Mouse (Mus musculus) embryonic facial prominence, embryonic 10.5 days (tissue): ENCODE data around the gene Coro2a. TPM values are rescaled to one million over a fixed set of nuclear protein-coding genes. Genes with fewer than 3 reads are reported as not detected.

ENCODE experiments used
- DNase-seq: peaks from one replicate; pipeline ENCODE4 v3.0.0-alpha.2; 2017; ENCODE audit warnings: low spot score
- H3K27ac ChIP-seq: fragments of 300-500 bp; sonication (generic); replicated peaks from 2 replicates; pipeline ENCODE4 v1.5.1; 2016; ENCODE audit warnings: mild to moderate bottlenecking
- H3K27me3 ChIP-seq: fragments of 300-500 bp; sonication (generic); replicated peaks from 2 replicates; pipeline ENCODE4 v1.6.1; 2016; ENCODE audit warnings: low read depth, mild to moderate bottlenecking; ENCODE audit not compliant: poor library complexity, severe bottlenecking
- H3K36me3 ChIP-seq: fragments of 300-500 bp; sonication (generic); replicated peaks from 2 replicates; pipeline ENCODE4 v1.6.1; 2016; ENCODE audit warnings: mild to moderate bottlenecking, moderate library complexity
- H3K4me1 ChIP-seq: fragments of 300-500 bp; sonication (generic); 2 replicates; pipeline ENCODE4 v1.6.1; 2016
- H3K4me3 ChIP-seq: fragments of 300-500 bp; sonication (generic); 2 replicates; pipeline ENCODE4 v1.5.1; 2016; ENCODE audit warnings: mild to moderate bottlenecking, moderate library complexity
- H3K9me3 ChIP-seq: fragments of 300-500 bp; sonication (generic); 2 replicates; pipeline ENCODE4 v1.6.1; 2016; ENCODE audit warnings: mild to moderate bottlenecking
- WGBS: fragments of 180-500 bp; shearing (Covaris S2); methylation state at CpG from one replicate; pipeline ENCODE4 v1.1.7; 2016; 5-methylcytosine and 5-hydroxymethylcytosine counted together
- polyA plus RNA-seq: library from polyadenylated mRNA; unstranded; fragments of >200 nt; fragmentation: Nextera tagmentation; extraction: Ambion mirVana; gene quantifications from 2 replicates; pipeline ENCODE4 v1.2.1, GENCODE M21; 2016

Gene Coro2a
- polyA plus RNA-seq, 1 experiment from 2014 or later, result 8.5 TPM

GRCm38 (mm10) chr4:46562841-46563240, 39.2 kb downstream of the Coro2a start:
- WGBS, result 96% methylated on average over 14 of the region's 14 CpGs
- H3K27ac ChIP-seq, result no peak overlapping the region
- H3K4me1 ChIP-seq, result peaks cover 4% of the 10 kb centered on the region
- H3K36me3 ChIP-seq, result no peaks in the 10 kb centered on the region
- DNase-seq, result no peak
- no peak overlapping the region for H3K4me3 ChIP-seq
- H3K27me3 ChIP-seq, result no peaks in the 10 kb centered on the region
- H3K9me3 ChIP-seq, result no peaks in the 10 kb centered on the region

GRCm38 (mm10) chr4:46562037-46562436, 40.0 kb downstream of the Coro2a start:
- H3K4me3 ChIP-seq, result no peak overlapping the region
- no peaks in the 10 kb centered on the region for H3K36me3 ChIP-seq
- 80% methylated on average over 5 of the region's 5 CpGs for WGBS
- no peak overlapping the region for H3K27ac ChIP-seq
- H3K27me3 ChIP-seq, result no peaks in the 10 kb centered on the region
- no peaks in the 10 kb centered on the region for H3K9me3 ChIP-seq
- peaks cover 4% of the 10 kb centered on the region for H3K4me1 ChIP-seq
- DNase-seq, result no peak

GRCm38 (mm10) chr4:46560069-46560705, 41.8 kb downstream of the Coro2a start:
- WGBS, result 83% methylated on average over 14 of the region's 14 CpGs
- peaks cover 4% of the 10 kb centered on the region for H3K4me1 ChIP-seq

GRCm38 (mm10) chr4:46558672-46559667, 43.0 kb downstream of the Coro2a start:
- no peak for DNase-seq
- Histone ChIP-seq H3K4me3 (no peak overlapping the region), H3K4me1 (peaks cover 9% of the 10 kb centered on the region), H3K27ac (no peak overlapping the region), H3K9me3 (no peaks in the 10 kb centered on the region), H3K27me3 (no peaks in the 10 kb centered on the region), H3K36me3 (no peaks in the 10 kb centered on the region)
- WGBS, result 78% methylated on average over 22 of the region's 22 CpGs

More at GRCm38 (mm10) chr4:46560069-46560705, 41.8 kb downstream of the Coro2a start:
- Histone ChIP-seq H3K9me3 (no peaks in the 10 kb centered on the region), H3K36me3 (no peaks in the 10 kb centered on the region), H3K4me3 (no peak overlapping the region), H3K27me3 (no peaks in the 10 kb centered on the region), H3K27ac (no peak overlapping the region)
- DNase-seq, result no peak

GRCm38 (mm10) chr4:46556933-46557332, 45.1 kb downstream of the Coro2a start:
- Histone ChIP-seq H3K27ac (no peak overlapping the region), H3K4me1 (peaks cover 14% of the 10 kb centered on the region), H3K4me3 (no peak overlapping the region), H3K27me3 (no peaks in the 10 kb centered on the region), H3K9me3 (no peaks in the 10 kb centered on the region), H3K36me3 (no peaks in the 10 kb centered on the region)
- DNase-seq, result no peak
- WGBS, result 87% methylated on average over 3 of the region's 3 CpGs

GRCm38 (mm10) chr4:46555762-46556161, 46.2 kb downstream of the Coro2a start:
- Histone ChIP-seq H3K36me3 (no peaks in the 10 kb centered on the region), H3K27ac (no peak overlapping the region), H3K4me1 (peaks cover 14% of the 10 kb centered on the region), H3K27me3 (no peaks in the 10 kb centered on the region), H3K4me3 (no peak overlapping the region), H3K9me3 (no peaks in the 10 kb centered on the region)
- DNase-seq, result no peak
- 86% methylated on average over 9 of the region's 9 CpGs for WGBS

GRCm38 (mm10) chr4:46554295-46555069, 47.5 kb downstream of the Coro2a start:
- no peak for DNase-seq
- Histone ChIP-seq H3K27me3 (no peaks in the 10 kb centered on the region), H3K4me3 (no peak overlapping the region), H3K4me1 (peaks cover 14% of the 10 kb centered on the region), H3K36me3 (no peaks in the 10 kb centered on the region), H3K27ac (no peak overlapping the region), H3K9me3 (no peaks in the 10 kb centered on the region)
- 78% methylated on average over 10 of the region's 10 CpGs for WGBS

- peaks cover 14% of the 10 kb centered on the region for H3K4me1 ChIP-seq
- DNase-seq, result no peak
- H3K36me3 ChIP-seq, result no peaks in the 10 kb centered on the region
- no peak overlapping the region for H3K4me3 ChIP-seq
- H3K27me3 ChIP-seq, result no peaks in the 10 kb centered on the region
- 79% methylated on average over 1 of the region's 1 CpGs for WGBS
- no peak overlapping the region for H3K27ac ChIP-seq
- H3K9me3 ChIP-seq, result no peaks in the 10 kb centered on the region
These were observed 48.1 kb downstream of the Coro2a start for GRCm38 (mm10) chr4:46553864-46554263.

GRCm38 (mm10) chr4:46550406-46550805, 51.6 kb downstream of the Coro2a start:
- H3K27ac ChIP-seq, result no peak overlapping the region
- no peak overlapping the region for H3K4me3 ChIP-seq
- H3K36me3 ChIP-seq, result no peaks in the 10 kb centered on the region
- peaks cover 23% of the 10 kb centered on the region for H3K4me1 ChIP-seq
- no peak for DNase-seq
- no peaks in the 10 kb centered on the region for H3K9me3 ChIP-seq
- 59% methylated on average over 8 of the region's 8 CpGs for WGBS
- H3K27me3 ChIP-seq, result peaks cover 9% of the 10 kb centered on the region; the same call in 1 of the 2 replicates

GRCm38 (mm10) chr4:46549979-46550378, 52.0 kb downstream of the Coro2a start:
- Histone ChIP-seq H3K4me3 (no peak overlapping the region), H3K4me1 (peaks cover 25% of the 10 kb centered on the region), H3K9me3 (no peaks in the 10 kb centered on the region), H3K36me3 (no peaks in the 10 kb centered on the region), H3K27ac (no peak overlapping the region), H3K27me3 (peaks cover 11% of the 10 kb centered on the region; the same call in 1 of the 2 replicates)
- no peak for DNase-seq
- WGBS, result 69% methylated on average over 10 of the region's 10 CpGs

GRCm38 (mm10) chr4:46546709-46547108, 55.3 kb downstream of the Coro2a start:
- Histone ChIP-seq H3K36me3 (no peaks in the 10 kb centered on the region), H3K9me3 (no peaks in the 10 kb centered on the region), H3K4me1 (peaks cover 18% of the 10 kb centered on the region), H3K27ac (no peak overlapping the region), H3K4me3 (no peak overlapping the region), H3K27me3 (peaks cover 11% of the 10 kb centered on the region; the same call in 1 of the 2 replicates)
- DNase-seq, result peak; percentile 26
- 45% methylated on average over 6 of the region's 6 CpGs for WGBS

GRCm38 (mm10) chr4:46545498-46545897, 56.5 kb downstream of the Coro2a start:
- DNase-seq, result peak; percentile 30
- no peak overlapping the region for H3K4me3 ChIP-seq
- H3K9me3 ChIP-seq, result no peaks in the 10 kb centered on the region
- no peaks in the 10 kb centered on the region for H3K36me3 ChIP-seq
- H3K4me1 ChIP-seq, result peaks cover 20% of the 10 kb centered on the region
- 13% methylated on average over 9 of the region's 9 CpGs for WGBS
- no peak overlapping the region for H3K27ac ChIP-seq
- H3K27me3 ChIP-seq, result peaks cover 15% of the 10 kb centered on the region
